Mouse (Mus musculus): ENCODE results near the gene St3gal3.

Gene St3gal3

DNA sequence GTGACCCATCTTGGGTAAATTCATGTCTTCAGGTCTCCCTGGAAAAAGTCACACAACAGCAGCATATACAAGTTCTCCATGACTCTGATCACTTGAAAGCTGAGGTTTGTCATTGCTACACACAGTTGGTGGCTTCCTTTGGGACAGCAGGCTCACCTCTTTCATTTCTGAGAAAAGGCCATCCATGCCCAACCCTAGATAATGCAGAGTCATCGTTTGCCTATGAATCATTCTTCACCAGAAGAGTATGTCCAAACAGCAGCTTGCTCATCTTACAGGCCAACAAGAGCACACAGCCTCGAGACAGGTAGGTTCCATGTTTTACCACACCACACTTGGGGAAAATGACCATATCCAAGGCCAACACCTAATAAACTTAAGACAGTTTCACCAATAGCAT is 45.9 kb downstream of the St3gal3 start:
- DNase-seq, result no peak

DNA sequence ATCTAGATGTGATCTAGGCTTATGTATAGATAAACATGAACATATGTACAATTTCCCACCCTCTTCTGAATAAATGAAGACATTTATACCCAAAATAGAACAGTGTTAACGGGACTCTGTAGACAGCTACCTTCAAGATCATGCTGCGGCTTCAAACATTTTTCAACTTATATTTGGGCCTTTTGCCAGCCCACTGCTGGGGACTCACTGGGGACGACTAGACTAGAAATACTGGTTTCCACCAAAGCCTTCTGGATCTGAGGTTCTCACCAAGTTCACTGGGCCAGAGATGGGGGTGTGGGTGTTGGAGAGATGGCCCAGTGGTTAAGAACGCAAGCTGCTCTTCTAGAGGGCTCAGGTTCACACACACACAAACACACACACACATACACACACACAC is 49.7 kb downstream of the St3gal3 start:
- no peak for DNase-seq

DNA sequence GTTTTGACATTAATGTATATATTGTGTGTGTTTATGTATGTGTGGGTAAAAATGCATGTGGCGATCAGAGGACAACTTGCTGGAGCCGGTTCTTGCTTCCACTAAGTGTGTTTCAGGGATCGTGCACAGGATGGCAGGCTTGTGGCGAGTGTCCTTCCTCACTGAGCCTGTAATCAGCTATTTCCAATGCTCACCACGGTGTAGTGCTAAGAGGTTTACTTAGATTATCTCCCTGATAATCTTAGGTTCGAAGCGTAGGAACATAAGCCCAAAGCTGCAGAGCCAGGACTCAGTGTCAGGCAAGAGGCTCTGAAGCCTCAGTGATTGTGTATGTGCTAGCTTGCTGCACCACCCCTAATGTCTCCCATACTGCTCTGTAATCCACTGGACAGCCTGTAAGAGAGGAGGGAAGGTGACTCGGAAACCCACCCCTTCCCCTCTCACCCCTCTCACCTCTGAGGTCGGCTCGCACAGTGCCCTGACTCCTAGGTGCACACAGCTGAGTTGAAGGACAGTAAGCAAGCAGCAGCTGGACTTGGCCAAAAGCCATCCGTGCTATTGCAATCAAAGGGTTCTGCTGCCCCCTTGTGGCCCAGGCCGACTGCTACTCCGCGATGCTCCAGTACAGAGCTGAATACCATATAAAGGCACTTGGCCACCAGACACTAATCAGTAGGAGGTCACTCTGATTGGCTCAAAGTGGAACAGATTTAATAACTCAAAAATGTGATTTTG is 51.3 kb downstream of the St3gal3 start:
- DNase-seq, result peak; percentile 97 to 99

DNA sequence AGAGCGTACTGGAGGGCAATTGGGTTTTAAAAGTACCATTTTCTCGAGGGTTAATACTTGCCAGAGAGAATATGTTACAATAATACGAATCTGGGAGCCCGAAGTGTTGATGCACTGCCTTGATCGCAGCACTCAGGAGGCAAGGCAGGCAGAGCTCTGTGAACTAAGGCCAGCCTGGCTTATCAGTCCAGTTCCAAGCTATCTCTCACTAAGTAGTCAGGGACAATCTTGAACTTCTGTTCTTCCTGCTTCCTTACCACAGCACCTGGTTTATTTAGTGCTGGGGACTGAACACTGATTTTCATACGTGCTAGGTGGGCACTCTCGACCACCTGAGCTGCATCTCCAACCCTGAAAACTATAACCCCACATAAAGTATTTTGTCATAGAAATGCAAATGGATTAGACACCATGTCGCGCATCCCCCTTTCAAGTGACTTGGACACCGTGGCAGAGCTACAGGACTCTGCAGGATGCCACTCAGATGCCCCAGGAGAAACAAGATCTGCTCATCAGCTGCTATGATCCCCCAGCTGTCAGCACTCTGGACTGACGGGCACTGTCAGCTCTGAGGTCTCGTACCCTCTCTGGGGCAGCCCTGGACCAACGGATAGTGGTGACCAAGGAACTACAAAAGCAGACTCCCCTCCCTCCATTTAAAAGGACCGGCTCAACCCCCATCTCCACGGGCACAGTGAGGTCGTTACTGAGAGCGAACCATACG is 52.9 kb downstream of the St3gal3 start:
- no peak for DNase-seq

DNA sequence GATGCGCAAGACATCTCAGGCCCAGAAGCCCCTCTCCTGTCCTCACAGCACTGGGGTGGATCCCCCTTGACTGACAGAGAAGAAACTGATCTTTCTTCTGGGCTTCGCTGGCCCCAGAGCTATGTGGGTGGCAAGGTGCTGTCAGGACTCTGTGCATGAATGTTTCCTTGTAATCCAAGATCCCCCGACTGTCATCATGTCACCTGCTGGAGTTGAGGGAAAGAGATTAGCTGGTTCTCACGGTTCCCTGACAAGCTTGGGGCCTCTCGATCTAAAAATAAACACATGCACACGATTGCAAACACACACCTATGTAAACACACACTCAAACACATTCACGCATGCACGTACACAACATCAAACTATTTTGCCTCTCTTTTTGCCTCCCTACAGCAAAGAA is 54.2 kb downstream of the St3gal3 start:
- no peak for DNase-seq

DNA sequence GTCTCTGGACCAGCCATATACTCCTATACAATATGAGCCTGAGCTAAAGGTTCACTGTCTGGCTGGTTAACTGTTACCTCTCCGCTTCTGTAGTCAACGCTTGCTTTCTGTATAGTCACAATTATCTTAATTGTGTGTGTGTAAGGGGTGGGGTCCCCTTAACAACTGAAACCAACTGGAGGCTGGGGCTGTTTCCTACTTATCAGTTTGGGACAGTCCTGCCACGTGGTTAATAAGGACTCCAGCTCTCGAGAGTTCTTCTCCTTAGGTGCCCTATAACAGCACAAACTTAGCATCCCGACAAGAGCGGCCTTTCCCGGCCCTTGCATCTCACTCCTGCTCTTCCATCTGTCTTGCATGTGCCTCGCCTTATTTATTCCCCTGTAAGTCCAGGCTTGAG is 55.5 kb downstream of the St3gal3 start:
- no peak for DNase-seq

DNA sequence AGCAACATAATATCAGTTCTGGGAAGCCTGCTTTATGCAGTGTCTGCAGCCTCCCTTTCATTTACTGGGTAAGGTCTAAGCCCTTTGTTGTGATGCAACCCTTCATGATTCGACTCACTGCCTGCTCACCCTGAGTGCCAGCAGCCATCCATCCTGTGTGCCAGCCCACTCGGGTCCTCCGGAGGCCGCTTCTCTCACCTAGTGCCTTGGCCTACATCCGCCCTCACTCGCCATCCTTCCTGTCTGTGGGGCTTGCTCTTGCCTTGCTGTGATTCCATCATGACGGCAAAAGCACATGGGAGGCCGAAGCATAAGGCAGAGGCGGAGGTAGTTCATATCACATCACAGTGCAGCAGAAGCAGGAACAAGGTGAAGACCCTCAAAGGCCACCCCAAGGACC is 56.1 kb downstream of the St3gal3 start:
- DNase-seq, result no peak

DNA sequence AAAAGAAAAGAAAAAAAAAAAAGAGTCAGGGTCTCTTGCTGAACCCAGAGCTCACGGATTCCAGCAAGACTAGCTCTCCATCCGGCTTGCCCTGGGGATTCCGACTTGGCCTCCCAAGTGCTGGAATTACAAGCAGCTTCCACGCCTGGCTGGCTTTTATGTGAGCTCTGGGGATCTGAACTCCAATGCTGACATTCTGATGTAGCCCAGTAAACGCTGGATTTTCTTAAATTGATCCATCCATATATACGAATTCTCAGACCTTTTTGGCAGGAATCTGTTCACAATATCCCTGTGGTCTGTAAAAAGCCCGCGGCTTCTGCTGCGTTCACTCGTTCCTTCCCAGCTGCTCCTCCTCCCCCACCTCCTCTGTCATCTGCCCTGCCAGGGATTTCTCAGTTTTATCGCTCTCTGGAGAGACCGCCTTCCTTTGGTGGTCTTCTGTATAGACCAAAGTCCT is 57.4 kb downstream of the St3gal3 start:
- no peak for DNase-seq

DNA sequence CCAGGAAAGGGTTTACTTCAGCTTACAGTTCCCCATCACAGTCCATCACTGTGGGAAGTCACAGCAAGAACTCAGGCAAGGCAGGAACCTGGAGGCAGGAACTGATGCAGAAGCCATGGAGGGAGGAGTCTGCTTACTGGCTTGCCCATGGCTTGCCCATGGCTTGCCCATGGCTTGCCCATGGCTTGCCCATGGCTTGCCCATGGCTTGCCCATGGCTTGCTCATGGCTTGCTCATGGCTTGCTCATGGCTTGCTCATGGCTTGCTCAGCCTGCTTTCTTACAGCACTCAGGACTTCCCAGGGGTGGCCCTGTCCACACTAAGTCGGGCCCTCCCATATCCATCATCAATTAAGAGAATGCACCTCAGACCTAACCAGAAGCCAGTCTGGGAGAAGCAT is 58.1 kb downstream of the St3gal3 start:
- no peak for DNase-seq

DNA sequence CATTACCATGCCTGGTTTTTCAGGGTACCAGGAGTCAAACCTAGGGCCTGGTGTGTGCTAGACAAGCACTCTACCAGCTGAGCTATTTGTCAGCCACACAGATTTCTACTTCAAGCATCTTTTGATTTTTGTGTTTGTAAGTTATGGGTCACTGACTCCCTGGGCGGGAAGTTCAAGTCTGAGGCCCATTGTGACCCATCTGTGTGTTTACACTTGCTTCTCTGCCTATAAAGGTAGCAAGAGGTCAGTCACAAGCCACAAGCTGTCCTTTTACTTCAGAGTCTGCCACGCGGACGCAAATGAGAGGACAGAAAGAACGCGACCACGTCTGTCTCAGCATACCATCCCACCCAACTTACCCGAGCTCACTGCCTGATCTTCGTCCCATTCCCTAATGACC is 59.4 kb downstream of the St3gal3 start:
- DNase-seq, result no peak

DNA sequence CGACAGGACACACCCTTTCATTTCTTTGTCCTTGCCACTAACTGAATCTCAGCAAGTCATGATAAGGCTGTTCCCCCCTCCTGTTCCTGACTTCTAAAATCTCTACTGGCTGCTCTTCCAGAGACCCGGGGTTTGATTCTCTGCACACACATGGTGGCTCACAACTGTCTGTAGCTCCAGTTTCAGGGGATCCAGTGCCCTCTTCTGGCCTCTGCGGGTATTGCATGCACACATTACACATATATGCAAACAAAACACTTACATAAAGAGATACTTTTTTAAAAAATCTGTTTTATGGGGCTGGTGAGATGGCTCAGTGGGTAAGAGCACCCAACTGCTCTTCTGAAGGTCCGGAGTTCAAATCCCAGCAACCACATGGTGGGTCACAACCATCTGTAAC is 60.5 kb downstream of the St3gal3 start:
- no peak for DNase-seq

DNA sequence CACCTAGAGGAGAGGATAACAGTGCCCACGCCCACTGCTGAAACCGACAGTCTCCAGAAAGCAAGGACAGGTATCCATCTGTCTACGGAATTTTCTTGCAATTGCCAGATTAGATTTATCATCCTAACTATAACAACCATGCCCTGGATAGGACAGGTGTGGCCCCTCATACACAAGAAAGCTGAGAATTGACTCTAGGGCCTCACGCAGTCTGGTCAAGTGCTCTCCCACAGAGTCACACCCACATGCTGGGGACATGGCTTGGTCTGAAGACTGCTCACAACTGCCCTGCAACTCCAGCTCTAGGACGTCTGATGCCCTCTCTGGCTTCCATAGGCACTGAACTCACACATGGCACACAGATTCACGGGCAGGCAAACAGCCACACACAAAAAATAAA is 61.6 kb downstream of the St3gal3 start:
- DNase-seq, result no peak

DNA sequence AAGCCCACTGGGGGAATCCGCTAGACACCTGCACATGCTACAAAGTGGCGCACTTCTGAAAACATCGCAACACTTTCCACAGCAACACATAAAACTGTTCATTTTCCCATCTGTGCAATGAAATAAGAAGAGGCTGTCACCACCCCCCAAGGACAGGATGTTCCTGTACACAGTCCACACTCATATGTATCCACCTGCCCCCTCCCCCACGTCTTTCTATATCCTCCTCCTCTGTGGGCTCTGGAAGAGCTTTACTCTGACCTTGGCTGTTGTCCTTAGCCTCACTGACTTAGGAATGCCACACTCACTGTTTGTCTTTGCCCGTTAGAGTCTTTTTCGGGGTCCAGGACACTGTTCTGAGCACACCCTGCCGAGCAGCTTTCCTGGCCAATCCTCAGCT is 62.8 kb downstream of the St3gal3 start:
- no peak for DNase-seq

DNA sequence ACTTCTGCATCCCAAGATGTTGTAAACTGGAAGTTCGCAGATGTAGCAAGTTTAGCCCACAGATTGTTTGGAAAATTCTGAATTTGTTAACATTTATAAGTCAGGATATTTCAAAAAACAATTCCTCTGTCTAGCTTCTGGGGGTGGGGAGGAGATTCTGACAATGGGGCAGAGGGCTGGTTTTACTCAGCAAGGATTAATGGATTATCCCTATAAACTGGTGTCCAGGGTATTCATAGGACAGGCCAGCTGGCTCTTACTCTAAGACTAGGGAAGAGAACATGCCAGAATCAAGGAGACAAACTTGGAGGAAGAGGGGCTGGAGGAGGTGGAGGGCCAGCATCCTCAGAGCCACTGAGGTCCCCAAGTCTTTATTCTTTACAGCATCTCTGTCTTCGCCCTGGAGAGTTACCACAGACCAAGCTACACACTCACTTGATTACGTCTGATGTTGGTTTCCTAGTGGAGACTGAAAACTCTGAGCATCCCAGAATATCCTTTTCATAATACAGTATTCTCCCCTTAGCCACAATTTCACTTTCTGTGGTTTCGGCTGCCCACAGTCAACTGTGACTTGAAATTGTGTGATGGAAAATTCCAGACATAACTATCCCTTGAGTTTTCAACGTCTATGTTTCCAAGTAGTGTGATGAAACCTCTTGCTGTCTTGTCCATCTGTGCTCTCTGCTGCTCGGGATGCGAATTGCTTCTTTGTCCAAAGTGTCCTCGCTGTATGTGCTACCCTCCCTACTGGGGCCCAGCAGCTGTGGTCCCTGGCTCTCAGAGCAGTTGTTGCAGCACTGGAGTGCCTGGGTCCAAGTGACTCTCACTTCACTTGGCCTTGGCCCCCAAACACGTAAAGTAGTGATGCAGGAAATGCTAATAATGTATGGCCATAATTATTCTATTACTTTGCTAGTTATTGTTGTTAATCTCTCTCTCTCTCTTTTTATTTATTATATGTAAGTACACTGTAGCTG is 64.2 kb downstream of the St3gal3 start:
- DNase-seq, result no peak

DNA sequence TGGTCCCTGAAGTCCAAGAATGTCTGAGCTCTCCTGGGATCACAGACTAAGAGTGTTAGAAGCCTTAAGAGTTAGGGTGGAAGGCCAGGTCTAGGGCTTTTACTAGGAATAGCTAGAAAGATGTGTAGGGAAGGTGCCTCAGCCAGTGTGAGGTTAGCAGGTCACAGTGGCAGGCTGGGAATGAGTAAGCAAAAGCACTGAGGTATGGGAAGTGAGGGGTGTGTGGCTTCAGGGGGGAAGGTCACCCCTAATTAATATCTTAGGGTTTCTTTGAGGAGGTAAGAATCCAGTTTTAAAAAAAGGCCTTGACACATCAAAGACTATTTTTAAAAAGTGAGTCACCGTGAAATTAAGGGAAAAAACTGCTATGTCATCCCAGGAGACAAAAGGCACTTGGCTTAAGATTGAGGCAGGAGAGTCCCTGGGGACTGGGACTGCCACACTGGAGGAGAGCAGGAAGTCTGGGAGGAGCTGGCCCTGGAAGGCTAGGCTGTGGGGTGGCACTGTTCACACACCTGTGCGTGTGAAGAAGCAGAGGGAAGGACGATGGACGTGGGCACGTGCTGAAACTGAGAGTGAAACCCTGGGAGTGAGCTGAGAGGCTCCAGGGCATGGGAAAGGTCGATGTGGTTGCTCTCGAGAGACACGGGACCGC is 72.8 kb downstream of the St3gal3 start:
- DNase-seq, result no peak

DNA sequence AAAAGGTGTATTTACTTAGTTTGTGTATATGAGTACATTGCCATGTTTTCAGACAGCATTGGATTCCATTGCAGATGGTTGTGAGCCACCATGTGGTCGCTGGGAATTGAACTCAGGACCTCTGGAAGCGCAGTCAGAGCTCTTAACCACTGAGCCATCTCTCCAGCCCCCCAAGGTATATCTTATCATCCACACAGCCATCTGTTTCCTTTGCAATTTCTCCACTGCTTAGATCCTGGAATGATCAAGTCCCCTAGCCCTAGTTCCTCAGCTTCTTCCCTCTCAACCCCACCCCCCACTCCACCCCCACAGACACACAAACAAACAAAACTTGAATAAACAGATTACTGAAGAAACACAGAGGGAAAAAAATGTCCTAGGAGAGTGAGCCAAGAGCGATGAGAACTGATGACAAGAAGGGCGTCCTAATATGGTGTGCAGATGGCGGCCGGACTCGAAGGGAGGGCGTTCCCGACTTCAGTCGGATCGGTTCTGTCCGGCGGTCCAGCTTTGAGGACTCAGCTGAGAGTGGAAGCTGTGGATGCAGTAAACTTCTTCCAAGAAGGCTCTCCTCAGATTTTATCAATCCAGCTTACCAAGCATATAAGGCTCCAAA is 73.7 kb downstream of the St3gal3 start:
- DNase-seq, result no peak

DNA sequence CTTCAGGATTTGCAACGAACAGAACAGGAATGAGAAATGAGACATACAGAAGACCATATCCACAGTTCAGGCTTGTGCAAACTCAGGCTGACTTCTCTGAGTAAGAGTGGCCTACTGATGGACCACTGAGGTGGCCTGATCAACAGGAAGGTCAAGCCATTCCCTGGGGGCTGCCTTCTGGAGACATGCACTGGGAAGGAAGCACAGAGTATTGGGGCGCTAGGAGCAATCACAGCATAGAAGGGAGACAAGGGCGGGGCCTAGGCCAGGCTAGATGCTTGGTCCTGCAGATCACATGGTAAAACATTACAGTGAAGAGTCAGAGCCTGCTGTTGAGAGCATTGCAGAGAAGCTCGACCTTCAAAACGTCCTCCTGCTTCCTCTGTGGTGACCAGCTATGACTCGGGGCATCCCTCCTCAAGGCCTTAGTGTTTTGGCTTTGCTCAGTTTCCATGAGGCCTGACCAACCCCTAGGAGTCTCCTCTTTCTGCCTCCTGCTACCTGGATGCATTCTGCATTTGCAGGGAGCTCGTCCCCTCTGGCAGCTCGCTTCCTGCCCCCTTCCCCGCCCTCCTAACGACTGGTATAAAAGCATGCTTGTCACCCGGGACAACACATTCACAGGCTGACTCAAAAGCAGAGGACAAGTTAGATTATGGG is 74.8 kb downstream of the St3gal3 start:
- DNase-seq, result no peak

DNA sequence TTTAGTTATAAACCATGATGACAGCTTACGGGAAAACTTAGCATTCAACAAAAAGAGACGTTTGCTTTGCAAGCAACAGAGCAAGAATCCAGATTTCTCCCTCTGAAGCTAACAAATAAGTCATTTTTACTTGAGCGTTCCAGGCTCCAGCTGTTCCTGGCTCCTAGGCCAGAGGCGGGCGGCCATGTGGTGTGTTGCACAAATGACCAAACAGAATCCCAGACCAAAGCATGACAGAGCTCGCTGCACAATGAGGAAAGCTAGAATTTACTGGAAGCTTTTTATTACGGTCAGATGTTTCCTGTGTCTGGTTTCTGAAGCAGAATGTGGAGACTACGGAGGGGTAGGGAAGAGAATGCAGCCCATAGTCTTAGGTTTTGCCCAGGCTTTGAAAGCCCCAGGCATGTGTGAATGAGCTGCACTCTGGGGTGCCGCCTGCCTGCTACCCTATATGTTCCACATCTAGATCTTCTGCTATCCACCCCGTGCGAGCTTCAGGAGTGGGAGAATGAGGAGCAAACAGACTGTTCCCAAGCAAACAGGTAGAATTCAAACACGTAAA is 76.5 kb downstream of the St3gal3 start:
- DNase-seq, result peak; percentile 30 to 38

DNA sequence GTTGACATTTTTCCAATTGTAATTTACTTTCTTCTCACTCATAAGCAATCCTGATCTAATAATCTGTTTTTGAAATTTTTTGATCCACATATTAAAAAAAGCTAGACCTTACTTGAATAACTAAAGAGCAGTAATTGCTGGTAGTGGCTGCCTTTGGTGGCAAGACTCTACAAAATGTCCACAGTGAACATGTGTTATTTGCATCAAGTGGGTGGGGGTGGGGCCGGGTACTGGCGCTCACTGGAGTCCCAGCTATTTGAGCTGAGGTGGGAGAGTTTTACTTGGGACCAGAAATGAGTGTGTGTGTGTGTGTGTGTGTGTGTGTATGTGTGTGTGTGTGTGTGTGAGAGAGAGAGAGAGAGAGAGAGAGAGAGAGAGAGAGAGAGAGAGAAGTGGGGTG is 77.6 kb downstream of the St3gal3 start:
- DNase-seq, result no peak

DNA sequence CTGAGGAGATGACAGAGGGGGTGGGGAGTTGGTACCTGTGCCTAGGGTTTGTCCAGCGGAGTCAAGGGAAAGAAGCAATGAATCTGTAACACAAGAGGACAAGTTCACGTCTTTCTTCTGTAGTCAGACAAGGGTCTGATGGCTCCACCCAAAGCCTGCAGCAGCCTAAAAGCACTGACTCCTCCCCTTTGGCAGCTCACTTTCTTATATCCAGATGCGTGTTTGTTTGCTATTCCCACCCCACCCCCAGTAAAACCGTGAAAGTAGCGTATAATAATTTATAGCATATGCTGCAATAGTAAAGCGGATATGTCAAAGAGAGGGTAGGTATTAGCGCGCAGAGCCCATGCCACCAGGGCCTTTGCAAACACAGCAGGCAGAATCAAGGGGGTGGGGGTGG is 80.1 kb downstream of the St3gal3 start:
- no peak for DNase-seq

DNA sequence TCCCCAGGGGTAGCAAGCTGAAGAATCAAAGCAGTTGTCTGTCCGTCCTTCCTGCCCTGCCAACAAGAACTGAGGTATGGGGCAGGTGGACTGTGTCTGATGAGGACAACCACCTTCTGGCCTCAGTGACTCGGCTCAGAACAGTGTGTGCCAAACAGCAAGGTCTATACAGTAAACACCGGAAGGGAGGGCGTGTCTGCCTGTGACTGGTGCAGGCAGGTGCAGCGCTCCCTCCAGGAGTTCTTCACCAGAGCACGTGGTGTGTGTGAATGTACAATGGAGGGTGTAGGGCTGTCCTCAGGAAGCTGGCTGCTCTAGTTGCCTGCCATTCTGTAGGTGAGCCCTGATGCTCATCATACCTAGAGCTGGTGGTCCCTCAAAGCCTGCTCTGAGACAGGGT is 80.8 kb downstream of the St3gal3 start:
- DNase-seq, result no peak

Measured in cerebellum, postnatal 10 days (tissue).